Mouse (Mus musculus): ENCODE data around the gene Map2k2. TPM values are rescaled to one million over a fixed set of nuclear protein-coding genes. Genes with fewer than 3 reads are reported as not detected.

The Map2k2 gene
- total and polyA plus RNA-seq, 3 experiments: 147 to 212 TPM; not detected in 1

DNA sequence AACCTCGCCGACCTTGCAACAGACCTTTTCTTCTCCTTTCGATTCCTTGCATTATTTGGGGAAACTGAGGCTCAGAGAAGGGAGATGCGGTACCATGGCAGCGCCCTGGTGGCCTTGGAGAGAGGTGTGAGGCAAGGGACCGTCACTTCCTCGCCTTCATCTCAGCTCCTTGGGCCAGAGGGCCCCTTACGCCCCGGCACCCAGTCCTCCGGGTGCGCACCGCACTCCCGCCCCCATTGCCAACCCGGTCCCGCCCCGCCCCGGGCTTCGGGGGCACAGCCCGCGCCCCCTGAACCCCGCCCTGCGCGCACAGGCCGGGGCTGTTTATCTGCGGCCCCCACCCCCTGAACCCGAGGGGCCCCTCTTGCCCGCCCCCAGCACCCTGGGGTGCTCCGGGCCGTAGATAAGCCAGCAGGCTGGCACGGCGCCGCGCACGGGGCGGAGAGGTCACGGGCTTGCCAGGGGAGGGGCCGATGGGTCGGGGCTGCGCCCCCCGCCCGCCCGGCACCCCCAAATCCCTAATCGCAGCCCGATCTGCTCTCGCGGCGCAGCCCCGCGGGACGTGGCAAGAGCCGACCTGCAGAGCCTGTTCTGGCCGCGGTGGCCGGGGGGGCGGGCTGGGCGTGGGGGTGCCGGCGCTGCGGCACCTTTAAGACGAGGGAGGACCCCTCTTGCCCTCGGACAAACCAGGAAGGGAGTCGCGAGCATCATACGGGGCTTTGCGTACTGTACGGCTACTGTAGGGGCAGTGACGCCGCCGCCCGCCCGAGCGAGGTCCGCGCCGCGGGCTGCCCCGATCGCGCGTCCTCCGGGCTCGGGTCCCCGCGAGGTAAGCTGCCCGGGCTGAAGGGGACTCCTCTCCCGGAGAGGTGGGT, 30.4 kb downstream of the Map2k2 start:
- H3K79me2 ChIP-seq (ENCODE audit: control insufficient read depth, insufficient read depth, low read length, poor library complexity): peaks cover 44% of the 10 kb centered on the region
- no peaks in the 10 kb centered on the region for H3K27me3 ChIP-seq (ENCODE audit: control insufficient read depth in 1 of 2, insufficient read depth in 2 of 2, low read length in 2 of 2)
- H3K9me3 ChIP-seq (replicated peaks; ENCODE audit: insufficient read depth, low read length): no peaks in the 10 kb centered on the region
- DNase-seq (ENCODE audit: low read depth, low spot score): peak; percentile 92
- H3K36me3 ChIP-seq (ENCODE audit: control insufficient read depth in 1 of 2, insufficient read depth in 2 of 2, low read length in 2 of 2): peaks cover 0 to 12% of the 10 kb centered on the region in 2 experiments; a peak in 2 of 4 replicates
- peaks cover 2 to 12% of the 10 kb centered on the region in 2 experiments; a peak in 3 of 4 replicates for H3K4me1 ChIP-seq (ENCODE audit: control insufficient read depth in 1 of 2, insufficient read depth in 2 of 2, low read length in 2 of 2)
- H3K27ac ChIP-seq (ENCODE audit: control insufficient read depth, low read depth, low read length): peak overlapping the region; percentile 96
- peak overlapping the region; percentile 88 to 97 for H3K4me3 ChIP-seq (ENCODE audit: control insufficient read depth in 1 of 2, insufficient read depth in 1 of 2, low read depth in 2 of 2, low read length in 2 of 2)
- H3K9ac ChIP-seq (ENCODE audit: control insufficient read depth, low read depth, low read length, poor library complexity, severe bottlenecking): peak overlapping the region; percentile 95
- TF ChIP-seq HCFC1 (IDR thresholded peaks at IDR 0.05; ENCODE audit: low read depth, low read length) (peak; percentile 70; the same call in 1 of the 2 replicates), TCF12 (IDR thresholded peaks at IDR 0.05; ENCODE audit: low read depth, low read length) (peak; percentile 86), BHLHE40 (IDR thresholded peaks at IDR 0.05; ENCODE audit: borderline replicate concordance, low read depth, low read length) (peak; percentile 80), POLR2A (IDR thresholded peaks at IDR 0.05; ENCODE audit: control insufficient read depth in 1 of 2, insufficient read depth in 1 of 2, low read depth in 1 of 2, low read length in 2 of 2, poor library complexity in 1 of 2) (peak; percentile 55 to 57; a peak in 2 of 4 replicates), GABPA (IDR thresholded peaks at IDR 0.05; ENCODE audit: low read depth, low read length) (no peak), SIN3A (IDR thresholded peaks at IDR 0.05; ENCODE audit: low read length) (peak; percentile 85), RAD21 (IDR thresholded peaks at IDR 0.05; ENCODE audit: low read depth, low read length) (no peak), CHD1 (IDR thresholded peaks at IDR 0.05; ENCODE audit: low read depth, low read length) (no peak), EP300 (IDR thresholded peaks at IDR 0.05; ENCODE audit: low read depth in 1 of 2, low read length in 2 of 2) (peak in 1 of 2 experiments; percentile 86; a peak in 3 of 4 replicates), KAT2A (conservative IDR thresholded peaks at IDR 0.05; ENCODE audit: low read depth, low read length) (0 out of 2 replicates have a peak, but pooled peaks have one; percentile 32), ZMIZ1 (IDR thresholded peaks at IDR 0.05; ENCODE audit: low read depth, low read length) (no peak; the same call in 1 of the 2 replicates), CTCF (IDR thresholded peaks at IDR 0.05 in 2 of 3, conservative IDR thresholded peaks at IDR 0.05 in 1 of 3; ENCODE audit: control insufficient read depth in 1 of 3, insufficient read depth in 1 of 3, low read depth in 2 of 3, low read length in 3 of 3, poor library complexity in 1 of 3, severe bottlenecking in 1 of 3) (no peak), TBP (IDR thresholded peaks at IDR 0.05; ENCODE audit: low read depth, low read length) (peak; percentile 41; the same call in 1 of the 2 replicates), ETS1 (IDR thresholded peaks at IDR 0.05; ENCODE audit: low read depth, low read length) (peak; percentile 83), MXI1 (IDR thresholded peaks at IDR 0.05; ENCODE audit: low read depth, low read length) (peak; percentile 69), ZKSCAN1 (IDR thresholded peaks at IDR 0.05; ENCODE audit: low read depth, low read length) (no peak), SMC3 (IDR thresholded peaks at IDR 0.05; ENCODE audit: low read depth, low read length) (no peak), MAZ (IDR thresholded peaks at IDR 0.05; ENCODE audit: low read depth, low read length) (peak; percentile 99), ELF1 (IDR thresholded peaks at IDR 0.05; ENCODE audit: low read depth, low read length) (peak; percentile 66), POLR2AphosphoS5 (IDR thresholded peaks at IDR 0.05; ENCODE audit: borderline replicate concordance, low read depth, low read length) (peak; percentile 30; the same call in 1 of the 2 replicates), RCOR1 (IDR thresholded peaks at IDR 0.05; ENCODE audit: low read depth, low read length) (0 out of 2 replicates have a peak, but pooled peaks have one; percentile 6), USF2 (IDR thresholded peaks at IDR 0.05; ENCODE audit: borderline replicate concordance in 1 of 2, insufficient read depth in 1 of 2, low read depth in 1 of 2, low read length in 2 of 2) (no peak), MAFK (IDR thresholded peaks at IDR 0.05; ENCODE audit: borderline replicate concordance, low read depth, low read length) (no peak), ZNF384 (IDR thresholded peaks at IDR 0.05; ENCODE audit: low read depth, low read length) (peak; percentile 55), GATA1 (IDR thresholded peaks at IDR 0.05; ENCODE audit: low read depth, low read length) (peak; percentile 53; the same call in 1 of the 2 replicates), CHD2 (IDR thresholded peaks at IDR 0.05; ENCODE audit: low read length) (no peak), MYB (IDR thresholded peaks at IDR 0.05; ENCODE audit: low read depth, low read length) (no peak), UBTF (IDR thresholded peaks at IDR 0.05; ENCODE audit: borderline replicate concordance, insufficient read depth, low read depth, low read length) (no peak), POLR2AphosphoS2 (IDR thresholded peaks at IDR 0.05; ENCODE audit: low read length) (peak; percentile 71), MYC (IDR thresholded peaks at IDR 0.05; ENCODE audit: low read depth, low read length) (peak; percentile 18; the same call in 1 of the 2 replicates), NRF1 (IDR thresholded peaks at IDR 0.05; ENCODE audit: insufficient read depth, low read depth, low read length, poor library complexity, severe bottlenecking) (peak; percentile 42; the same call in 1 of the 2 replicates), MEF2A (IDR thresholded peaks at IDR 0.05; ENCODE audit: extremely low read depth, insufficient replicate concordance, low read depth, low read length, poor library complexity, severe bottlenecking) (peak; percentile 32; the same call in 1 of the 2 replicates), JUND (IDR thresholded peaks at IDR 0.05; ENCODE audit: low read depth, low read length) (0 out of 2 replicates have a peak, but pooled peaks have one; percentile 26), MAX (IDR thresholded peaks at IDR 0.05; ENCODE audit: low read length) (no peak)

Measured in MEL (cell line).